Mouse (Mus musculus) E14TG2a.4 (cell line): ENCODE results near the gene Pabpc4.

Experiments
- H3K27me3 ChIP-seq: 2 replicates; pipeline ENCODE4 v1.6.1; 2014; ENCODE audit warnings: low read length, control low read depth; ENCODE audit not compliant: insufficient read depth
- H3K36me3 ChIP-seq: 2 replicates; pipeline ENCODE4 v1.6.1; 2014; ENCODE audit warnings: low read length, control low read depth; ENCODE audit not compliant: insufficient read depth
- H3K4me1 ChIP-seq: replicated peaks from 2 replicates; pipeline ENCODE4 v1.6.1; 2014; ENCODE audit warnings: low read depth, low read length, control low read depth
- H3K4me3 ChIP-seq: replicated peaks from 2 replicates; pipeline ENCODE4 v1.5.1; 2014; ENCODE audit warnings: mild to moderate bottlenecking, low read length
- H3K9me3 ChIP-seq: 2 replicates; pipeline ENCODE4 v1.6.1; 2014; ENCODE audit warnings: low read length, control low read depth
- CTCF ChIP-seq: conservative IDR thresholded peaks from 2 replicates; pipeline ENCODE4 v1.5.1; 2014; ENCODE audit warnings: low read length
- NANOG ChIP-seq: IDR thresholded peaks from 2 replicates; pipeline ENCODE4 v1.6.1; 2014; ENCODE audit warnings: borderline replicate concordance, low read length, mixed read lengths
- POU5F1 ChIP-seq: IDR thresholded peaks from 2 replicates; pipeline ENCODE4 v1.6.1; 2014; ENCODE audit warnings: low read length, borderline replicate concordance

The Pabpc4 gene

GRCm38 (mm10) chr4:123227707-123228106, 34.4 kb upstream of the Pabpc4 start:
- Histone ChIP-seq H3K4me1 (peaks cover 11% of the 10 kb centered on the region), H3K4me3 (no peak overlapping the region), H3K27me3 (peaks cover 70% of the 10 kb centered on the region), H3K36me3 (no peaks in the 10 kb centered on the region), H3K9me3 (no peaks in the 10 kb centered on the region)
- no peak for TF ChIP-seq NANOG
- TF ChIP-seq POU5F1, result no peak
- TF ChIP-seq CTCF, result no peak

DNA sequence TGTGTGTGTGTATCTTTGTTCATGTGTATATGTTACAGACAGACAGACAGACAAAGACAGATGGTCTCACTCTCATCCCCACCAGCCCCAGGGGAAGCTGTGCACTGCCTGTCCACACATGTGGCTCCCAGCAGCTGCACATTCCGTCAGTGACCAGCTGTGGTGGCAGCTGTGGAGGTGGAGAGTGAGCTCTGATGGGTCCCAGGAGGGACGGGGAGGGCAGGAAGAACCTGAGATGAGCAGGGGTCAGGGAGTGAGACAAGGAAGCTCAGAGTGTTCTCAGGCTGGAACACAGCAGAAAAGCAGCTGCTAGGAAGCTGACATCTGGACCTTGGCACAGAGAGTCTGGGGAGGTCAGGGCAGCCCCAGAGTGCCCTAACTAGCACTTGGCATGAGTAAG, 33.9 kb upstream of the Pabpc4 start:
- Histone ChIP-seq H3K36me3 (no peaks in the 10 kb centered on the region), H3K27me3 (peaks cover 76% of the 10 kb centered on the region), H3K4me1 (peaks cover 17% of the 10 kb centered on the region), H3K9me3 (no peaks in the 10 kb centered on the region), H3K4me3 (no peak overlapping the region)
- TF ChIP-seq NANOG (no peak), POU5F1 (no peak), CTCF (no peak)

GRCm38 (mm10) chr4:123229166-123229565, 33.0 kb upstream of the Pabpc4 start:
- TF ChIP-seq NANOG, result no peak
- Histone ChIP-seq H3K4me3 (peak overlapping the region; percentile 51), H3K27me3 (peaks cover 85% of the 10 kb centered on the region), H3K36me3 (no peaks in the 10 kb centered on the region), H3K9me3 (no peaks in the 10 kb centered on the region), H3K4me1 (peaks cover 22% of the 10 kb centered on the region)

DNA sequence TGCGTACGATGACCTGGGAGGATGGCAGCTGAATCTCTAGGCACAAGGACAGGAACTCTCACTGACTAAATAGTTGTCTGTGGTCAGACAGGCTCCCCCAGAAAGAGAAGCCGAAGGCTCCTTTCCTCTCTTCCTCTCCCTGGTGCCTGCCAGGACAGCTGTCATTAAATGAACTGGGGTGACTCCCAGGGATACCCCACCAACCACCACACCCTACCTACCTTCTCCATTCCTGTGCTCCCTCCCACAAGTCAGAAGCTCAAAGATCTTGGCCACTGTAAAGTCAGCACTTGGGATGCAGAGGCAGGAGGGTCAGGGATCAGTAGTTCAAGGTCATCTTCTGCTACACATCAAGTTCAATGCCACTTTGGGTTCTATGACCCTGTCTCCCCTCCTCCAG, 29.3 kb upstream of the Pabpc4 start:
- Histone ChIP-seq H3K4me1 (peaks cover 22% of the 10 kb centered on the region), H3K36me3 (no peaks in the 10 kb centered on the region), H3K27me3 (peaks cover 94% of the 10 kb centered on the region), H3K9me3 (no peaks in the 10 kb centered on the region), H3K4me3 (peak overlapping the region; percentile 77; the same call in 1 of the 2 replicates)
- no peak for TF ChIP-seq POU5F1
- no peak for TF ChIP-seq CTCF
- TF ChIP-seq NANOG, result no peak

- Histone ChIP-seq H3K4me1 (peaks cover 22% of the 10 kb centered on the region), H3K36me3 (no peaks in the 10 kb centered on the region), H3K27me3 (peaks cover 94% of the 10 kb centered on the region), H3K4me3 (peak within 1 kb of the TSS; percentile 77), H3K9me3 (no peaks in the 10 kb centered on the region)
- TF ChIP-seq NANOG (no peak), CTCF (no peak), POU5F1 (no peak)
Measured at GRCm38 (mm10) chr4:123233492-123234084, 28.6 kb upstream of the Pabpc4 start, which contains the start of gene Heyl. TSS of gene Heyl (plus strand) at chr4:123233556.

- H3K4me3 ChIP-seq, result no peak overlapping the region
Measured at GRCm38 (mm10) chr4:123235835-123236430, 26.2 kb upstream of the Pabpc4 start.

DNA sequence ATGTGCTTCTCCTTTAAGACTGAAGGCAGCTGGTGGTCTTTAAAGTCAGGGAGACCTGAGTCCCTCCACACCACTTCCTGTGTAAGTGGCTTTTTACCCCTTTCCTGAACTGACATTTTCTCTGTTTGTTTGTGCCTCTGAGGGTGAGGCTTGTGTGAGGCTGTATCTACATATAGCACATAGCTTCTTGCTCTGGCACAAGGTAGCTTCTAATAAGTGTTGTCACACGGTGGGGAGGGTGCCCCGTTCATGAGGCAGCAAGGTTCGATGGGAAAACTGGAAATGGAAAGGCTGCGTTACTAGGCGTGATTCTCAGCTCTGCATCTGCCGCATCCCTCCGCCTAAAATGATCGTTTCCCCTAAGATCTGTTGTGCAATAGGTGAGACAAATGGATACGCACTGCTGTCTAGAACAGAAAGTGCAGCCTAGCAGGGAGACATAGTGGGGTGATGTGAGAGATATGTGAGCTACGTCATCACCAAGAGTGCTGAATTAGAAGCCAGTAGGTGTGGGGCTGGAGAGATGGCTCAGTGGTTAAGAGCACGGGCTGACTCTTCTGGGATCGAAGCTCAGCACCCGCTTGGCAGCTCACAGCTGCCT, 25.6 kb upstream of the Pabpc4 start:
- H3K36me3 ChIP-seq, result no peaks in the 10 kb centered on the region
- peaks cover 99% of the 10 kb centered on the region for H3K27me3 ChIP-seq
- H3K4me1 ChIP-seq, result peaks cover 30% of the 10 kb centered on the region
- H3K9me3 ChIP-seq, result 0 out of 2 replicates have a peak, but pooled peaks cover 3% of the 10 kb centered on the region
- TF ChIP-seq NANOG, result no peak
- no peak for TF ChIP-seq POU5F1
- TF ChIP-seq CTCF, result no peak
- H3K4me3 ChIP-seq, result no peak overlapping the region

More at GRCm38 (mm10) chr4:123235835-123236430, 26.2 kb upstream of the Pabpc4 start:
- H3K4me1 ChIP-seq, result peaks cover 30% of the 10 kb centered on the region
- TF ChIP-seq NANOG (no peak), CTCF (no peak), POU5F1 (no peak)
- peaks cover 95% of the 10 kb centered on the region for H3K27me3 ChIP-seq
- H3K9me3 ChIP-seq, result 0 out of 2 replicates have a peak, but pooled peaks cover 3% of the 10 kb centered on the region
- no peaks in the 10 kb centered on the region for H3K36me3 ChIP-seq

DNA sequence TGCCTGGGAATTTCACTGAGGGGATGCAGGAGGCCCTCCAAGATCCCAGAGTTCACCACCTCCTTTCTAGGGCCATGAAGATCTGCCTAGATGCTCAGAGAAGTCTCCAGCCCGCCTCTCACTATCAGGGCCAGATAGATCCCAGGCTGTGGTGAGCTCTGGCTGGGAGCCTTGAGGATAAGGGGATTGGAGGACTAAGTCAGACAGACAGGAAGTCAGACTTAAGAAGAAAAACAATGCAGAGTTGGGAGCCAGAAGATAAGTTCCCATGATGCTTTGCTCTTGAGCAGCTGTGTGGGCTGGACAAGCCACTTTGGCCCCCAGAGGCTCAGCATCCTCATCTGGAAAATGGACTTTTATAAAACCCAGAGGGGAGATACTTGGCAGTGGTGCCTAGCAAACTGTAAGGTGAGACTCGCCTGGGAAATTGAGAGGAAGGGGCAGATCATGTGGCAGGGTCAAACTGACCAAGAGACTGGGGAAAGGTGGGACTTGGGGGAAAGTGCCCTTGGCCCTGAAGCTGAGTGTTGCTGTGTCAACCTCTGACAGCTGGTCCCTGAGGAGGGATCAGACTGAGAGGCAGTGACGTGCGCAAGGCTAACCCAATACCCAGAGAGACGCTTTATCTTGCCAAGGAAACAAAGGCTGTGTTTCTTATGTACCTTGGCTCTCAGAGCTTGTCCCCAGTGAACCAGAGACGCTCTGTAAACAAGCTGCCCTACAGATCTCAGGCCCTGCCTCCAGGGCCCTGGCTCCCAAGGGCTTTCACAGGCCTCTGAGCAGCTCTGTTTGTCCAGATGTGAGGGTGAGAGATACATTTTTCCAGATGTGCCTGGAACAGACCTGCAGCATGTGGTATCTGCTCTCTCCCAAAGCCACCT, 24.5 kb upstream of the Pabpc4 start:
- H3K4me1 ChIP-seq, result peaks cover 23% of the 10 kb centered on the region
- H3K36me3 ChIP-seq, result no peaks in the 10 kb centered on the region
- TF ChIP-seq NANOG (no peak), CTCF (no peak), POU5F1 (no peak)
- H3K4me3 ChIP-seq, result no peak overlapping the region
- H3K27me3 ChIP-seq, result peaks cover 100% of the 10 kb centered on the region
- H3K9me3 ChIP-seq, result 0 out of 2 replicates have a peak, but pooled peaks cover 3% of the 10 kb centered on the region
